Mouse (Mus musculus) testis, adult 2 months (tissue): ENCODE measurements at regions not wholly inside any gene's neighbourhood (a gene's known extent, or its start where the extent isn't known, plus 50 kb on each side); places are given as distances from the start of the nearest gene placed in this dataset.

Source experiments
- CTCF ChIP-seq: fragments of 200-500 bp; IDR thresholded peaks from 2 replicates; pipeline ENCODE4 v1.5.1; 2012; ENCODE audit warnings: low read depth, mild to moderate bottlenecking, inconsistent platforms, low read length, moderate library complexity; ENCODE audit not compliant: control insufficient read depth, insufficient read depth, insufficient replicate concordance
- POLR2A ChIP-seq: fragments of 200-500 bp; IDR thresholded peaks from 2 replicates; pipeline ENCODE4 v1.6.1; 2012; ENCODE audit warnings: low read depth, mild to moderate bottlenecking, inconsistent platforms, low read length, moderate library complexity; ENCODE audit not compliant: control insufficient read depth

DNA sequence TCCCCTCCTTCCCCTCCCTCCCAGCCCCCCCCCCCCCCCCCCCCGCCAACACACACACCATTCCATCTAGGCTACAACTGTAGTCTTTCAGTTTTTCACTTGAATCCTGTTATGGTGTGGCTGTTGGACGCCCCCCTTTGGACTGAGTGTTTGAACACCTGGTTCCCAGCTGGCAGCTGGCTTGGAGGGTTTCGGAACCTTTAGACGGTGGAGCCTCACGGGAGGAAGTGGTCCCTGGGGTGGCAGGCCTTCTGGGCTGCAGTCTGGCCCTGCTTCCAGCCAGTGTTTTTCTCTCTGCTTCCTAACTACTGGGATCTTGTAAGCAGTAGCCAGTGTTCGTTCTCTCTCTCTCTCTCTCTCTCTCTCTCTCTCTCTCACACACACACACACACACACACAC lies 101.4 kb upstream of the Arid2 start:
- TF ChIP-seq POLR2A (no peak), CTCF (no peak)
